Mouse (Mus musculus) ES-CJ7 (cell line): Measurements from ENCODE around the gene Sema3f.
A peak's percentile ranks its signal among the peaks of the same experiment; 100 is the strongest.

Source experiments
- DNase-seq: peaks from one replicate; pipeline ENCODE4 v3.0.0; 2011; ENCODE audit warnings: low read depth, low spot score

Sema3f gene

GRCm38 (mm10) chr9:107715632-107716031 is 5.4 kb upstream of the Sema3f start:
- no peak for DNase-seq

DNA sequence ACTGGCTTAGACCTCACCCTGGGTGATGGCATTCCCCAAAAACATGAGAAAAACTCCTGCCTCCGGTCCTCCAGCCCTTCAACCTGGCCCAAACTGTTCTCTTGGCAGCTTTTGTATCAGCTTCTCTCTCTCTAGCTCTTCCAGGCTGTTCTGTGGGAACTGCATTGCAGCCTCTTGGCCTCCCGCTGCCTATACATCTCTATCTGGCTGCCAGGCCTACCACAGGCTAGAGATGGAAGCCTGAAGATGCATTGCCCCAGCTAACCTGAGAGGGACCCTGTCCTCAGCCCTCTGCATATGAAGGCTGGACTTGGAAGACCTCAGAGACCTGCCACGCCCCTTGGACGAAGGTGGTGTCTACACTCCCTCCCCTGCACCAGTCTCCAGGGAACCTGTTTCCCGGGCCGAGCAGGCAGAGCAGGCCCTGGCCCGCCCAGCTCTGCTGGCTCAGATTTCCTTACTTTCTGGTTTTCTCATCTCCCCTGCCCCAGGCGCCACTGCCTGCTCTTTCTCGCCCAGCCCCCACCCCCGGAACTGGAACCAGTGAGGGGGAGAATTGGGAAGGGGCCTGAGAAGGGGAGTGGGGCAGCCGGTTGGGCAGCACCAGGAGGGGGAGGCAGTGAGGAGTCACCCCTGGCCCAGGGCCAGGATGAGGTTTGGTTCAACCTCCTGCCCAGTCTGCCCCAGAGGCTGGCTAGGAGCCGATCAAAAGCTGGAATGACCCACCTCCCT is 4.1 kb upstream of the Sema3f start:
- DNase-seq: peak; percentile 64

GRCm38 (mm10) chr9:107709096-107709696 is 1.1 kb downstream of the Sema3f start:
- DNase-seq: no peak

DNA sequence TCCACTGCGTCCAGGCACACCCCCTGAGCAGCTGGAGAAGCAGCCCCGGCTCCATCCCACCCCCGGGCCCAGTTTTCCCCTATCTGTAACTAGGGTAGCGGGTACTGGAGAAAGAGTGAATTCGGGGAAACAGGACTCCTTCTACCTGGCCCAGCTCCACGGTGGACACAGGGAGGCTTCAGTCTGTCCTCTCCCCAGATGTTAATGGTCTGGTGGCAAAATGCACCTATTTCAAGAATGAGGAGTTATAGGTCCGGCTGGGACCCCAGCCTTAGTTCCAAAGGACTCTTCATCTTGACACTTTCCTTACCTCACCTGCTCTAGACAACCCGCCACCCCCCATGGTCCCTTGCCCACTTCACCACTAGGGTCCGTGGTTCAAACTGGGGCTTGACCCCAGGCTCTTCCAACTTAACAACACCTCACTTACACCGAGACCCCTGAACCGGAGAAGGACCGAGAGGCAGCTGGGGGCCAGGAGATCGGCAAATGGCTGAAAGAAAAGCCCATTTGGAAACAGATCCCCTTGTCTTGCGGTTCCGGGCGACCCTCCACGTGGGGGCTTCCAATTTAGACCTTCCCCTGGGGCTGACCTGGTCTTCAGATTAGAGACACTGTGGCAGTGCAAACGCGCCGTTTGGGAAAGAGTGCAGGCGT is 1.7 kb downstream of the Sema3f start:
- no peak for DNase-seq

DNA sequence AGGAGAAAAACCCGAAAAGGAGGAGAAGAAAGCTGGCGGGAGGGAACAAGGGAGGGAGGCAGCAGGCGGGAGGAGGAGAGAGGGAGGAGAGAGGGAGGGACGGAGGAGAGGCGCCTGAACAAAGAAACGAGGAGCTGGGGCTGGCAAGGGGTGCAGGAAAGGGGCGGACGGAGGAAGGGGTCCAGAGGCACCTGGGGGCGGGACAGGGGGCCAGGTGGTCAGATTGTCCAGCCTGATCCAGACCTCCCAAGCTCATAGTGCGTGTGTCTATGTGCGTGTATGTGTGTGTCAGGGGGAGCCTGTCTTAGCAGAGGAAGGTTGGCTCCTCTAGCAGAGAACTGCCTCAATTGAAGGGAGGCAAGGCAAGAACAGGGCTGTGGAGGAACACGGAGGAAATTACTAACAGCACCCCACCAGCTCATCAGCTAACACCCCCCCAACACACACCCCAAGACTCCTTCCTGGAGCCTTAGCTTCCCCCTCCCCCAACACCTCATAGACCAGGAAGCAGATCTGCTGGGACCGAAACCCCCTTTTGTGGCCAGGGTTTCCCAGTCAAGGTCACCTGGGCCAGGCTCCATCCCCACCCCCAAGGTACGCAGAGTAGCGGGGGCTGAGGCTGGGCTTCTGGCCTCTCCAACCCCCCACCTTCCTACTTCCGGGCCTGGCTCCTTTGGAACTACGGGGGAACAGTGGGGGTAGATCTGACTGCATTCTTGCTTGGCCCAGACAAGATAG is 2.4 kb downstream of the Sema3f start:
- DNase-seq: peak; percentile 63

- peak; percentile 62 for DNase-seq
Measured at GRCm38 (mm10) chr9:107706781-107707211, 3.5 kb downstream of the Sema3f start.

- no peak for DNase-seq
Measured at GRCm38 (mm10) chr9:107703337-107704122, 6.7 kb downstream of the Sema3f start.

DNA sequence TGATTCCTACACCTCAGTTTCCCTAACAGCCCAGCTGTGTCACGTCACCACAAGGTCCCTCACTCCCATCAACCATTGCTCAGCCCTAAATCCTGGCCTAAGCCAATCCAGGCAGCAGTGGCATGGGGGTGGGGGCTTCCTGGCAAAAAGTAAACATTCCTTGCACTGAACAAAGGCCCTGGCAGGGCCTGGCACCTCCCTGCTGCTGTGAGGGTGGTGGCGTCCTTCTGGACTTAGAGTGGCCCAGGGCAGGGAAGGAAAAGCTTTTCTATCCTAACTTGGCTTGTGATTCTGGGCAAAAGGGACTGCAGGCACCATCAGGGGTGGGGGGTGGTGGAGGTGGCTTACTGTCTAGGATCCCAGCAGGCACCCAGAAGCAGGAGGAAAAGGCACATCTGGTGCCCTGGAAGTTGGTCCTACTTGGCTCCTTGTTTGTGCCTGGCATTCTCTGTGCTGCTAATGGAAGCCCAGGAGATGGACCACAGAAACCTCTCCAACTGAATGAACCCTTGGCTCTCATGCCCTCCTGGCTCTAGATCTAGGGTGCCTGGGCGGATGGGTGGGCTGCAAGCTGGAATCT is 7.6 kb downstream of the Sema3f start:
- no peak for DNase-seq

DNA sequence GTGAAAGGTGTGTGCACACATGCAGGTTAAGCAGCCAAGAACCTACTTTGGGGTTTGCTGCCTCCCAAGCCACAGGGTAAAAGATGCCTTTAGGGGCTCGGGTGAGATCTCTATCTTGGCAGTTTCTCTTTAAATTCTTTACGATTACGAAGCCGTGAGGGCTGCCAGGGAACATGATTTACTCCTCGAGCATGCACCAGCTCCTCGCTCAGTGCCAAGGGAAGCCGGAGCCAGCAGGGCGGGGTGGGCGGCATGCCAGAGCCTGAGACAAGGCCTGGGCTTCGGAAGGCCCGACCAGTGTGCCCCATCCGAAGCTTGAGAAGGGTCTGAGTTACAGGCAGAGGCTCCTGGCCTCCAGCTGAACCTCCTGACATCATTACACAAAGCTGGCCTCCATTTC is 8.7 kb downstream of the Sema3f start:
- no peak for DNase-seq

- DNase-seq: no peak
Measured at GRCm38 (mm10) chr9:107700114-107700571, 10.1 kb downstream of the Sema3f start.

DNA sequence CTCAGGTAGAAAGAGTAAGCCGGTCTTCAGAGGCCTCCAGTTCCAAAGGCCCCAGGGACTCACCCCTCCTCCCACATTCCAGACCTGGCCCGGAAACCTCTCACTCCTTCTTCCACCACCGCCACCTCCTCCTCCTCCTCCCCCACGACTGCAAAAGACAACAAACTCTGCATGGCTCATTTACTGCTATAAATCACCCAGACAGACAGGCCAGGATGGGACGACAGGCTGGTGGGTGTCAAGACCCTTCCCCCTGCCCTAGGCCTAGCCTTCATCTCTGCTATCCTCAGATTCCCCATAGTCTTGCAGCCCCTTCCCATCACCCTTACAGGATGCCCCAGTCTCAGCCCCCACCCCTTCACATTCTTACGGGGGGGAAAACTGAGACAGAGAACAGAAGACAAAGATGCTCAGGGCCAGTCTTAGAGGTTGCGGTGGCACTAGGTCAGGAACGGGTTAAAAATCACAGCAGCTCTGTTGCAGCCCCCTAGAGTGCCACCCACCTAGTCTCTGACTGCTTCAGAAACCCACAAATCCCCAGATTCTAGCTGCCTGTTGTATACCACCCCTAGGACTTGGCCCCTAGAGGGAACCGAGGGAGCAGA is 10.8 kb downstream of the Sema3f start:
- DNase-seq: no peak

DNA sequence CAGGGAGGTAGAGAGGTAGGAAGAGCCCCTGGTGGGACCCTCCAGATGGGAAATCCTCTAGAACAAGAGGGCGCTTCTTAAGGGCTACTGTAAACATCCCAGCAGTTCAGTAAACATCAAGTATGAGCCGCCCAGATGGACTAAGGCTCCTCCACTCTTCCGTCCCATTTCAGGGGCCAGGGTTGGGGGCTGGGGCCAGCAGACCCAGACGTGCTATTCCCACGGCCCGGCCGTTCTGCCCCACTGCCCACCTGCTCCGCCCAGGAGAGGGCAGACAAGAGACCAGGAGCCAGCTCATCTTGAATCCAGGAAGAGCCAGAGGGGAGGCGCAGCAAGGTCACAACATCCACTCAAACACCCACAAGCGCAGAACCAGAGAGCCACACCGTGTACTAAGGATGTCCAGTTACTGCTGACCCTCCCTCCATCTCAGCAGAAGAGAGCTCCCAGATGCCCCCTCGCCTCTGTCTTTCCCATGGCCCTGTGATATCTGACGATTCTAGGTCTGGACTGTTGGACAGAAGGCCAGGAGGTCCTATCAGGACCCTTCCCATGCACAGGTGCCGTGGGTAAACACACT is 11.6 kb downstream of the Sema3f start:
- no peak for DNase-seq

DNA sequence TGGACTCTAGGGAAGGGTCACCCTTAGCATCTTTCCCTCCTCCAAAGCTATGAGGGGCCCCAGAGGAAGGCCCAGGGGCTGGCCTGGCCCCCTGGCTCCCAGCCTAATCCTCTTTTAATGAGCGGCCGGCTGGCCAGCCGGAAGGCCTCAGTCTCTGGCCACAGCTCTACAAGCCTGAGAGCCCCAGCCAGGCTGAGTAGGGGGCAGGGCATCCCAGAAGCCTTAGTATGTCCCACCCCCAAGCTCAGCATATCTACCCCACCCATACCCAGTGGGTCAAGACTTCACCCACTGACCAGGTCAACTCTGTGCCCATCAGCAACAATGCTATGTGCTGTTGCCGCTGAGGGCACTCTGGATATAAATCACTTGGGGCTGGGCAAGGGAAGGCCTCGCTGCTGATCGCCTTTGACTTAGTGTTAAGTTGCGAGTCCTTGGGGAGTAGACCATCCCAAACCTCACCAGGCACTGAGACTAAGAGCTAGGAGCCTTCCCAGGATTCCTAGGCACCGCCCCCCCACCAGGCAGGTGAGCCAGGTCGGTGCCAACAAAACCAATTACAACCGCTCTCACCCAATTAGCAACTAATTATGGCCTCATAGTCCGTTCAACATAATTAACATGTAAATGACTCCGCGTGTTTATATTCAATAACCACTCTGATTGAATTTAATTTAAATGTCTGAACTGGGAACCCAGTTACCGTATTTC is 12.3 kb downstream of the Sema3f start:
- no peak for DNase-seq

GRCm38 (mm10) chr9:107696845-107697610 is 13.2 kb downstream of the Sema3f start:
- no peak for DNase-seq

- DNase-seq: no peak
Measured at GRCm38 (mm10) chr9:107696106-107696479, 14.2 kb downstream of the Sema3f start.

DNA sequence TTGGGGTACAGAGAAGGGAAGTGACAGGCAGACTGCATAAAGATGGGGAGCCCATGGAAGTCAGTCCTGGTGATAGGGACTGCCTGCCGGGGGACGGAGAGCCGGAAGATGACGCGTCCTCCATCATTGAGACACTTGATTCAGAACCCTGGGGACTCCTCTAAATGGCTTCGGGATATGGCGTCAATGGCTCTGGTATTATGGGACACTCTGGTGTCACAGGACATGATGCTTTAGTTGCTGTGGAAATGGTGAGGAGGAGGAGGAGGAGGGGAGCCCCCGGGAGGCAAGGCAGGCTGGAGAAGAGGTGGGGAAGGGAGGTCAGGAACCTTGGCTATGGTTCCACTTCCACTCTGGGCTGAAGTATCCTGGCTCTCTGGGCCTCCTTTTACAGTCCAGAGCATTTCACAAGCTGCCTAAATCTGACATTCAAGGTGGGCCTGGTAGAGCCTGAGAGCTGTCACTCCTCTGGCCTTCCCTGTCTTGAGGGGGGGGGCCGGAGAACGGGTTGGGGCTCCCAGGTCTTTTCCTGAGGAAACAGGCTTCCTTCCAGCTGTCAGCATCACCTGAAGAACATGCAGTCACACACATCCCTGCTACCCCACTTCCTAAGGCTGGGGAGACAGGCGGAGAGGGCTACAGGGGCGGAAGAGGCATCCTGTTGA is 14.7 kb downstream of the Sema3f start:
- DNase-seq: no peak

- DNase-seq: no peak
Measured at GRCm38 (mm10) chr9:107694627-107695026, 15.6 kb downstream of the Sema3f start.

- no peak for DNase-seq
Measured at GRCm38 (mm10) chr9:107693433-107693987, 16.8 kb downstream of the Sema3f start.
